Mouse (Mus musculus) CH12.LX (cell line): ENCODE data around the gene Gas8. TPM values are rescaled to one million over a fixed set of nuclear protein-coding genes. Genes with fewer than 3 reads are reported as not detected.

Source experiments
- DNase-seq: peaks from one replicate; pipeline ENCODE4 v3.0.0-alpha.2; 2013; ENCODE audit errors: extremely low read depth
- H3K27ac ChIP-seq: 2 replicates; pipeline ENCODE4 v1.5.1; 2012; ENCODE audit warnings: low read depth, mild to moderate bottlenecking, control low read depth, moderate library complexity; ENCODE audit not compliant: insufficient read depth
- H3K27me3 ChIP-seq: replicated peaks from 2 replicates; pipeline ENCODE3; 2012; ENCODE audit warnings: inconsistent platforms
- H3K36me3 ChIP-seq, 2 experiments: replicated peaks in 1 of 2; 2 replicates each; pipeline versions ENCODE3 to v1.6.1; 2012; ENCODE audit warnings: inconsistent platforms in 1 of 2, low read length in 1 of 2, mild to moderate bottlenecking in 1 of 2, mixed read lengths in 1 of 2, moderate library complexity in 1 of 2; ENCODE audit not compliant: control insufficient read depth in 1 of 2, insufficient read depth in 1 of 2
- H3K4me1 ChIP-seq, 2 experiments: 2 replicates each; pipeline ENCODE4 v1.6.1; 2012; ENCODE audit warnings: inconsistent platforms in 1 of 2, moderate library complexity in 1 of 2; ENCODE audit not compliant: insufficient read depth in 2 of 2, control insufficient read depth in 1 of 2
- H3K4me2 ChIP-seq: 2 replicates; pipeline ENCODE4 v1.6.1; 2012; ENCODE audit warnings: low read depth, mild to moderate bottlenecking, control low read depth; ENCODE audit not compliant: poor library complexity, insufficient read depth, severe bottlenecking
- H3K4me3 ChIP-seq, 3 experiments: fragments of 150-350 bp in 1 of 3; sonication (generic) in 1 of 3; replicated peaks in 1 of 3; 2 replicates each; pipeline versions ENCODE3 to v1.5.1; 2011 to 2012; ENCODE audit warnings: low read depth in 2 of 3, low read length in 2 of 3, mild to moderate bottlenecking in 2 of 3, moderate library complexity in 2 of 3, control low read depth in 1 of 3, improper control_type of control experiment in 1 of 3, inconsistent platforms in 1 of 3, mixed read lengths in 1 of 3; ENCODE audit not compliant: poor library complexity in 1 of 3
- H3K79me2 ChIP-seq: replicated peaks from 2 replicates; pipeline ENCODE4 v1.6.1; 2012; ENCODE audit warnings: mild to moderate bottlenecking, moderate library complexity; ENCODE audit not compliant: control insufficient read depth, poor library complexity, insufficient read depth, severe bottlenecking; ENCODE audit errors: extremely low read depth
- H3K9ac ChIP-seq: 2 replicates; pipeline ENCODE4 v1.6.1; 2012; ENCODE audit warnings: low read depth, mild to moderate bottlenecking, control low read depth, moderate library complexity; ENCODE audit not compliant: insufficient read depth
- H3K9me3 ChIP-seq: replicated peaks from 2 replicates; pipeline ENCODE3; 2012; ENCODE audit warnings: low read length, inconsistent platforms, mixed read lengths
- CHD1 ChIP-seq: IDR thresholded peaks from 2 replicates; pipeline ENCODE4 v1.6.1; 2012; ENCODE audit warnings: low read depth, low read length, improper control_type of control experiment, inconsistent platforms
- CHD2 ChIP-seq: IDR thresholded peaks from 2 replicates; pipeline ENCODE4 v1.6.1; 2011; ENCODE audit warnings: low read length, improper control_type of control experiment
- E2F4 ChIP-seq: IDR thresholded peaks from 2 replicates; pipeline ENCODE4 v1.6.1; 2011; ENCODE audit warnings: low read depth, low read length, improper control_type of control experiment; ENCODE audit not compliant: insufficient replicate concordance
- EP300 ChIP-seq: IDR thresholded peaks from 2 replicates; pipeline ENCODE4 v1.6.1; 2011; ENCODE audit warnings: low read length, improper control_type of control experiment
- GABPA ChIP-seq: IDR thresholded peaks from 2 replicates; pipeline ENCODE4 v1.6.1; 2012; ENCODE audit warnings: low read depth, low read length, improper control_type of control experiment, inconsistent platforms; ENCODE audit not compliant: insufficient replicate concordance
- HCFC1 ChIP-seq: IDR thresholded peaks from 2 replicates; pipeline ENCODE4 v1.6.1; 2012; ENCODE audit warnings: low read depth, mild to moderate bottlenecking, inconsistent platforms, low read length, improper control_type of control experiment
- IRF4 ChIP-seq: IDR thresholded peaks from 2 replicates; pipeline ENCODE4 v1.6.1; 2014; ENCODE audit warnings: low read depth, mild to moderate bottlenecking, inconsistent platforms, low read length, improper control_type of control experiment
- JUN ChIP-seq: IDR thresholded peaks from 2 replicates; pipeline ENCODE4 v1.6.1; 2011; ENCODE audit warnings: low read depth, mild to moderate bottlenecking, low read length, improper control_type of control experiment, moderate library complexity; ENCODE audit not compliant: insufficient read depth
- JUND ChIP-seq: conservative IDR thresholded peaks from 2 replicates; pipeline ENCODE4 v1.6.1; 2011; ENCODE audit warnings: low read depth, low read length, improper control_type of control experiment
- KAT2A ChIP-seq: IDR thresholded peaks from 2 replicates; pipeline ENCODE4 v1.6.1; 2012; ENCODE audit warnings: low read length, improper control_type of control experiment, inconsistent platforms; ENCODE audit not compliant: insufficient replicate concordance
- MAX ChIP-seq: IDR thresholded peaks from 2 replicates; pipeline ENCODE4 v1.6.1; 2011; ENCODE audit warnings: low read length, improper control_type of control experiment
- MXI1 ChIP-seq: IDR thresholded peaks from 2 replicates; pipeline ENCODE4 v1.6.1; 2011; ENCODE audit warnings: mild to moderate bottlenecking, low read depth, low read length, improper control_type of control experiment
- MYC ChIP-seq: IDR thresholded peaks from 2 replicates; pipeline ENCODE4 v1.6.1; 2011; ENCODE audit warnings: low read depth, mild to moderate bottlenecking, improper control_type of control experiment, low read length
- NELFE ChIP-seq: IDR thresholded peaks from 2 replicates; pipeline ENCODE4 v1.6.1; 2011; ENCODE audit warnings: low read depth, low read length, improper control_type of control experiment
- NRF1 ChIP-seq: IDR thresholded peaks from 2 replicates; pipeline ENCODE4 v1.6.1; 2014; ENCODE audit warnings: low read depth, mild to moderate bottlenecking, inconsistent platforms, low read length, improper control_type of control experiment, moderate library complexity
- POLR2A ChIP-seq: IDR thresholded peaks from 2 replicates; pipeline ENCODE4 v1.6.1; 2011; ENCODE audit warnings: low read depth, mild to moderate bottlenecking, improper control_type of control experiment, low read length
- RAD21 ChIP-seq: IDR thresholded peaks from 2 replicates; pipeline ENCODE4 v1.6.1; 2011; ENCODE audit warnings: low read depth, mild to moderate bottlenecking, low read length, improper control_type of control experiment, moderate library complexity
- RCOR1 ChIP-seq: conservative IDR thresholded peaks from 2 replicates; pipeline ENCODE4 v1.6.1; 2012; ENCODE audit warnings: low read depth, mild to moderate bottlenecking, inconsistent platforms, low read length, improper control_type of control experiment
- SIN3A ChIP-seq: IDR thresholded peaks from 2 replicates; pipeline ENCODE4 v1.6.1; 2012; ENCODE audit warnings: low read length, improper control_type of control experiment, inconsistent platforms
- SMC3 ChIP-seq: IDR thresholded peaks from 2 replicates; pipeline ENCODE4 v1.6.1; 2011; ENCODE audit warnings: low read depth, low read length, improper control_type of control experiment
- TBP ChIP-seq: conservative IDR thresholded peaks from 2 replicates; pipeline ENCODE4 v1.6.1; 2011; ENCODE audit warnings: low read depth, low read length, improper control_type of control experiment
- TCF12 ChIP-seq: IDR thresholded peaks from 2 replicates; pipeline ENCODE4 v1.6.1; 2014; ENCODE audit warnings: low read depth, mild to moderate bottlenecking, inconsistent platforms, low read length, improper control_type of control experiment
- USF1 ChIP-seq: IDR thresholded peaks from 2 replicates; pipeline ENCODE4 v1.6.1; 2014; ENCODE audit warnings: low read depth, mild to moderate bottlenecking, inconsistent platforms, low read length, improper control_type of control experiment
- USF2 ChIP-seq: conservative IDR thresholded peaks from 2 replicates; pipeline ENCODE4 v1.6.1; 2011; ENCODE audit warnings: low read depth, low read length, improper control_type of control experiment
- ZKSCAN1 ChIP-seq: IDR thresholded peaks from 2 replicates; pipeline ENCODE4 v1.6.1; 2012; ENCODE audit warnings: low read depth, inconsistent platforms, low read length, improper control_type of control experiment, borderline replicate concordance
- ZNF384 ChIP-seq: IDR thresholded peaks from 2 replicates; pipeline ENCODE4 v1.6.1; 2012; ENCODE audit warnings: low read depth, low read length, improper control_type of control experiment, inconsistent platforms
- dilution Hi-C: fragments of 300-500 bp; cut with MboI; formaldehyde crosslinking; loops from 2 replicates; pipeline ENCODE4 v1.14.3; 2020; ENCODE audit warnings: low sequenced_read_pairs; ENCODE audit not compliant: extremely low pct_unique_long_range_greater_than_20kb, extremely low pct_ligation_motif_present
- in situ Hi-C: fragments of 300-500 bp; cut with MboI; formaldehyde crosslinking; loops from 3 replicates; pipeline ENCODE4 v1.14.3; 2019; ENCODE audit warnings: low sequenced_read_pairs, low pct_ligation_motif_present, low pct_unique_long_range_greater_than_20kb, mixed read lengths
- polyA plus RNA-seq: library from polyadenylated mRNA; unstranded; fragments of >175 nt; gene quantifications from 2 replicates; pipeline ENCODE4 v1.2.1, GENCODE M21; 2012; ENCODE audit warnings: low read depth; ENCODE audit not compliant: insufficient read length
- total RNA-seq, 2 experiments: library from RNA; depleted of rRNA; stranded (reverse); fragments of 300-350 nt in 1 of 2; fragments of >200 nt in 1 of 2; gene quantifications; 2 replicates each; pipeline ENCODE4 v1.2.3; 2012 to 2014

Gene Gas8
- total and polyA plus RNA-seq, 3 experiments, result 6.0 to 22.0 (median 15.2) TPM

DNA sequence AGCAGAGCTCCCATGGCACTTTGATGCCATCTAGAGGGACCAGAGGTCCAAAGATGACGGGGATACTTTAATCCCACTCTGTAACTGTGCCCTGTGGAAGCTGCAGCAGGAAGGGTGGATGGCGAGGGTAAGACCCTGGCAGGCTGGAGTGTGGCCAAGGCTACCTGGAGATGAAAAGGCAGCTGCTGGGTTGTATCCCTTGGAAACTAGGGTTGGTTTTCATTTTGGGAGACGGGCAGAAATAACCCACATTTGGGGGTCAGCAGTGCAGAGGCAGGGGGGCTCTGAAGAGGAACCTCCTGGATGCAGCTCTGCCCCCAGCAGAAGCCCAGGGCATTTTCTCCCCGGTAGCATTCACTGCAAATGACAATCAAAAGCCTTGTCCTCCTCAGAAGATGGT, 13.4 kb upstream of the Gas8 start:
- H3K4me2 ChIP-seq, result no peak overlapping the region
- H3K4me1 ChIP-seq, result no peaks in the 10 kb centered on the region
- no peak for DNase-seq
- dilution Hi-C loops (no loop called here), in situ Hi-C loops (no loop called here)
- TF ChIP-seq USF1, result no peak
- TF ChIP-seq IRF4, result no peak
- no peak for TF ChIP-seq RCOR1
- no peak for TF ChIP-seq ZKSCAN1
- TF ChIP-seq GABPA, result no peak
- no peak for TF ChIP-seq SIN3A
- no peak for TF ChIP-seq TCF12
- no peak for TF ChIP-seq ZNF384
- no peak for TF ChIP-seq CHD2
- TF ChIP-seq KAT2A, result no peak
- no peak for TF ChIP-seq MAX
- no peak for TF ChIP-seq RAD21
- TF ChIP-seq JUND, result no peak
- TF ChIP-seq CHD1, result no peak
- no peak for TF ChIP-seq NELFE
- no peak for TF ChIP-seq E2F4
- no peak for TF ChIP-seq NRF1
- no peak for TF ChIP-seq JUN
- TF ChIP-seq HCFC1, result no peak
- no peak overlapping the region for H3K9ac ChIP-seq
- H3K9me3 ChIP-seq, result peaks cover 11% of the 10 kb centered on the region
- peaks cover 59 to 98% of the 10 kb centered on the region in 2 experiments for H3K36me3 ChIP-seq
- H3K4me3 ChIP-seq, result no peak overlapping the region
- H3K27ac ChIP-seq, result no peak overlapping the region
- H3K79me2 ChIP-seq, result no peaks in the 10 kb centered on the region
- no peaks in the 10 kb centered on the region for H3K27me3 ChIP-seq

DNA sequence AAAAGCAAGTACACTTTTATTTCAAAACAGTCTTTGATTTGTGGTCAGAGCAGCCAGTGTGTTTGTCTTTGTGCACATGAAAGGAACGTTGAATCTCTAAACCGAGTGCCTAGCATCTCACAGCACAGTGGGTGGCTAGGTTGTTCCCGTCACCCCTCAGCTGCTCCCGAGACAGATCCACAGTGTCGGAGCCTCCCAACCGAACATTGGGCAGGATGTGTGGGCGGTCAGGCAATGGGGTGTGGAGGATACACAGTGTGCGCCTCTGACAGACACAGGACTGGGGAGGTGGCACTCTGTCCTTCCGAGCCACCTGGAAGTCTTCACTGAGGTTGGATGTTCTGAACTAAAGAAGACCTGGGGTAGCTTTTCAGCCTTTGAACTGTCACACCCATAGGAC, 12.9 kb upstream of the Gas8 start:
- no peaks in the 10 kb centered on the region for H3K79me2 ChIP-seq
- H3K4me2 ChIP-seq, result no peak overlapping the region
- dilution Hi-C loops (no loop called here), in situ Hi-C loops (no loop called here)
- no peak overlapping the region for H3K4me3 ChIP-seq
- TF ChIP-seq MAX, result no peak
- no peak for TF ChIP-seq USF2
- TF ChIP-seq NELFE, result no peak
- TF ChIP-seq POLR2A, result no peak
- no peak for TF ChIP-seq TBP
- TF ChIP-seq TCF12, result no peak
- no peak for TF ChIP-seq MYC
- TF ChIP-seq MXI1, result no peak
- TF ChIP-seq USF1, result no peak
- no peak for TF ChIP-seq CHD2
- no peak for TF ChIP-seq EP300
- no peak for TF ChIP-seq SMC3
- no peak for DNase-seq
- peaks cover 56 to 98% of the 10 kb centered on the region in 2 experiments for H3K36me3 ChIP-seq
- H3K27me3 ChIP-seq, result no peaks in the 10 kb centered on the region
- H3K4me1 ChIP-seq, result no peaks in the 10 kb centered on the region
- no peak overlapping the region for H3K9ac ChIP-seq
- H3K27ac ChIP-seq, result no peak overlapping the region
- peaks cover 11% of the 10 kb centered on the region for H3K9me3 ChIP-seq
